Mouse (Mus musculus) ovary, adult 18-20 months (tissue): Measurements from ENCODE around the gene Nkg7.

ENCODE experiments used
- DNase-seq: peaks from one replicate; pipeline ENCODE4 v3.0.0; 2022; ENCODE audit warnings: low spot score, mixed read lengths

The Nkg7 gene

DNA sequence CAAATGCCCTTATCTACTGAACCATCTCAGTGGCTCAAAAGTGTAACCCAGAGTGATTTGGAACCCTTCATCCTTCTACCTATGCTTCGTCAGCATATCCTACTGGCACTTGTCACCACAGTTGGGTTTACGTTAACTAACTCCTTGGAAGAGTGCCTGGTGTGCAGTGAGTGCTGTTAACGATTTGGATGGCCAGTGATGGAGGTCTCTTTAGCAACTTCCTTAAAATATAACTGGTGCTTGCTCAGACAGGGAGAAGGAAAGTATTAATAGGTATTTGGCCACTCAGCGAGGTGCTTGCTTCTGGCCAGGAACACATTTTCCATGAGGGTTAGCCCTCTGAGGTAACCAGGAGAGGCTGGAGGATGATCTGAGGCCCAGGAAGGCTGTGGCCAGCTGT lies 10.9 kb downstream of the Nkg7 start:
- no peak for DNase-seq

GRCm38 (mm10) chr7:43448246-43448645 lies 11.4 kb downstream of the Nkg7 start:
- no peak for DNase-seq

DNA sequence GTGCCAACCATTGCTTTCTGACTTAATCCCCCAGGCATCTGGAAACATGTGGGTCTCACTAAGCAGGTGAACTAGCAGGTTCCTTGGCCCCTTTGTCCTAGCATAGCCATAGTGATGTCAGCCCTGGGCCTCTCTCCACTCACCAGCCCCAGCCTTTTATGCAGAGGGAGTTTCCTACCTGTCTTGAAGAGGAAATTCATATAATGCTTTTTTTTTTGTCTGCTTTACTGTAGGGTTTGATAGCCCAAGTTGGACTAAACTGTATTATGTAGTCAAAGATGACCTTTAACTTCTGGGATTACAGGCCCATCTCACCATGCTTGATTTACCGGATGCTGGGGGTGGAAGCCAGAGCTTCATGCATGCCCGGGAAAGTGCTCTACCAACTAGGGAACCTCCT lies 12.9 kb downstream of the Nkg7 start:
- DNase-seq, result no peak

DNA sequence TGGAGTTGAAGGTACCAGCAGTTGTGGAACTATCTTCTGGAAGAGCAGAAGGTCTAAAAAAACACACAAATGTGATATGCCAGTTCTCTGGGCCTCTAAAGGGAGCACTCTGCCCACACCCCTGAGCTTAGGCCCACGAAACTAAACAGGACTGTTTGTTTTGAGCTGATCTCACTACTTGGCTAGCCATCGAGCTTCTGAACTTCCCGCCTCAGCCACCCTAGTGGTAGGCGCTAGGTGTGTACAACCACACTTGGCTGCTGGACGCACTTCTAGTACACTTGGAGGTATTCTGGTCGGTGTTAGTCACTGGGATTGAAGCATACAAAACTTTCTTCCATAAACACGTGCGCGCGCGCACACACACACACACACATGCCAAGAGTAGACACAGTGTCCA lies 14.9 kb downstream of the Nkg7 start:
- DNase-seq, result no peak

GRCm38 (mm10) chr7:43452609-43453008 lies 15.7 kb downstream of the Nkg7 start:
- no peak for DNase-seq

DNA sequence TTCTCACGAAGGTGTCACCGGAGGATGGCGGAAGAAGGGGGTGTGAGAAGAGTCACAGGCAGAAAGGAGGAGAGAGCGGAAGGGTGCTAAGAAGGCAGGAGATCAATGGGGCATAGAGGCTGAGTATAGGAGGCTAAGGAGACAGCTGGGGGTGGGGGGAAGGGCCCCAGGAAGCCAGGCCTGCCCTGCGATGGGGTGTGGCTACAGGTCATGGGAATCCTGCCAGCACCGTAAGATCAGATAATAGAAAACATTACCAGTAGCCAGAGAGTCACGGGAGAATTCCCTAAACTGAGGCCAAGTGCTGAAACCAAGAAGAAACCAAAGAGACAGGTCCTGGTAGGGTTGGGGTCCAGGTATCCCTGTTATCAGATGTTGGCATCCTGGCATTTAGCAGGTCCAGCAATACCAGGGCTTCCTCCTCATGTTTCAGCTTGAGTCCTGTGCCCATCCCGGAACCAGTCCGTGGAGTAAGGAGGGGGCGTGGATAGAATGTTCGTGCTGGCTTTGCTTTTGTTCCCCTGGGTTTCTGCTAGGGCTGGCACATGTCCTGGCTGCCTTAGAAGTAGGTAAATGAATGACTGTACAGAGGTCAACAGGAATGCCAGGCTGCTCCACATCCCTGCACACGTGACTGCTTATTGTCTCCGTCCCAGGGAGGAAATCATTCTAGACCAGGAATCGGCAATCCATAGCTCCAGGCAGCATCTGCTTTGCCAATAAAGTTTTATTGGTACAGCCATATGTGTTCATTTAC lies 16.9 kb downstream of the Nkg7 start:
- DNase-seq, result no peak

- DNase-seq, result no peak
Measured at GRCm38 (mm10) chr7:43454371-43454770, 17.5 kb downstream of the Nkg7 start.

- DNase-seq, result no peak
Measured at GRCm38 (mm10) chr7:43462851-43463250, 26.0 kb downstream of the Nkg7 start, which contains the start of gene Vsig10l. Gene Vsig10l, plus strand, starts transcription at chr7:43463151.

GRCm38 (mm10) chr7:43463976-43464375 lies 27.1 kb downstream of the Nkg7 start:
- DNase-seq, result no peak

DNA sequence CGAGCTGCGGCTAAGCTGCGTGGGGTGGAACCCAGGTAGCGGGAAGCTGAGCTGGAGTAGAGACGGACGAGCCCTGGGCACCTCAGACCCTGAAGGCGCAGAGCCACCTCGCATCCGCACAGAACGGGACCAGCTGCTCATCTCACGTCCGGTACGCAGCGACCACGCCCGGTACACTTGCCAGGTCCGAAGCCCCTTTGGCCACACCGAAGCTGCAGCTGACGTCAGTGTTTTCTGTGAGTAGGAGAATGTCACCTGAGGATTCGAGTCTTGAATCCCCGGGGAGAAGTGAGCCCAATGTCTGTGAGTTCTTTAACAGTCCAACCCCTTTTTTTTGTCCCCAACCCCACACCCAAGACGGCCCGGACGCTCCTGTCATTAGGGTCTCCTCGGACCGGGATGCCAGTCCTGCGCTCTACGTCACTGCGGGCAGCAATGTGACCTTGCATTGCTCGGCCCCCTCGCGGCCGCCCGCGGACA lies 28.0 kb downstream of the Nkg7 start:
- no peak for DNase-seq

DNA sequence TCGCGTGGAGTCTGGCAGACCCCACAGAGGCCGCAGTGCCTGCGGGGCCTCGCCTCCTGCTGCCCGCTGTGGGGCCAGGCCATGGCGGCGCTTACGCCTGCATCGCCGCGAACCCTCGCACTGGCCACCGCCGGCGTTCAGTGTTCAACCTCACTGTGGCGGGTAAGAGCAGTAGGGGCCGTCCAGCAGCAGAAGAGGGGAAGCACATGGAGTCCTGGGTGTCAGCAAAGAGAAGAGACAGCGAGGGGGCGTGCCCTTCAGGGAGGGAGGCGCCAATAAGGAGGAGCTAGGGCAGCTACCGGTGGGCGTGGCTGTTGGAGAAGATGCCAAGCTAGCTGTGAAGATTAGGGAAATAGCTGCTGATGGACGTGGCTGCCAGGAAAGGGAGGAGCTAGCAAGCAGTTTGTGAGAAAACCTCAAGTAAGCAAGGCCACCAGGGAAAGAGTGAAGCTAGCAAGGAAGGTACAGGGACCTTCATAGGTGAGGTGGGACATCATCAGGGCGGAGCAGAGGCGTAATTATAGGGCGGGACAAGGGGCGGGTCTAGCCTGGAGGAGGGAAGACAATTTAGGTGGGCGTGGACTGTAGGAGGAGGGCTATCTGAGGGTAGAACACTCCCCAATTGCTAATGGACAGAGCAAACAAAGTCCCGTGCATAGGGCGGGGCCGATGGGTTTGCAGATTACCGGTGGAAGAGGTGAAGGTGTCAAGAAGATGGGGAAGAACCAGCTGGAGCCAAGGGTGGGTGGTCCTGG lies 28.6 kb downstream of the Nkg7 start:
- DNase-seq, result peak; percentile 83

DNA sequence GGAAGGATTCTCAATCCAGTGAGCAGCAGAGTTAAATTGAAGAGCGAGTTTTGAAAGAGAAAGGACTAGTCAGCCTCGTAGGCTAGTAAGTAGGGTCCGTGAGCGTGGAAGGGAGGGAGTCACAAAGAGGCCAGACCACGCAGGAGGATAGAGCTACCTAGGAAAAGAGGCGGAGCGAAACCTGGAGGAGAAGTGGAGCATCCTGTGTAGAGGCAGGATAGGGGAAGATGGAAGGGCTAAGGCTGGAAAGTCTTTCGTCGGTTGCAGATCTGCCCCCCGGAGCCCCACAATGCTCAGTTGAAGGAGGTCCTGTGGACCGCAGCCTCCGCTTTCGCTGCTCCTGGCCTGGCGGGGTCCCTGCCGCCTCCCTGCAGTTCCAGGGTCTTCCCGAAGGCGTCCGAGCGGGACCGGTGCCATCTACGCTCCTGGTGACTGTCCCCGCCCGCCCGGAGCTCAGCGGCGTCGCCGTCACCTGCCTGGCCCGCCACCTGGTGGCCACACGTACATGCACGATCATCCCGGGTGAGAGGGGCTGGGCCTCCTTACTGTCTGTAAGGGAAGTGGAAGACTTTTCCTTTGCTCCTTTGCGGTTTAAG lies 29.3 kb downstream of the Nkg7 start:
- peak; percentile 52 for DNase-seq

DNA sequence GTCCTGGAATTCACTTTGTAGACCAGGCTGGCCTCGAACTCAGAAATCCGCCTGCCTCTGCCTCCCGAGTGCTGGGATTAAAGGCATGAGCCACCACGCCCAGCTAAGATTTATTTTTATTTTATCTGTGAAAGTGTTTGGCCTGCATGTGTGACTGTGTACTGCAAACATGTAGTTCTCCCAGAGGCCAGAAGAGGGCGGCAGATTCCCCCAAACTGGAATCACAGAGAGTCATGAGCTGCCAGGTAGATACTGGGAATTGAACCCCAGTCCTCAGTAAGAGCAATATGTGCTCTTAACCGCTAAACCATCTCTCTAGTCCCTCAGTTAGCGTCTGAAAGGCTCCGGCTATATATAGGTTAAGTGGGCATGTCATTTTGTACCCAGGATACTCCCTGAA lies 33.5 kb downstream of the Nkg7 start:
- no peak for DNase-seq

DNA sequence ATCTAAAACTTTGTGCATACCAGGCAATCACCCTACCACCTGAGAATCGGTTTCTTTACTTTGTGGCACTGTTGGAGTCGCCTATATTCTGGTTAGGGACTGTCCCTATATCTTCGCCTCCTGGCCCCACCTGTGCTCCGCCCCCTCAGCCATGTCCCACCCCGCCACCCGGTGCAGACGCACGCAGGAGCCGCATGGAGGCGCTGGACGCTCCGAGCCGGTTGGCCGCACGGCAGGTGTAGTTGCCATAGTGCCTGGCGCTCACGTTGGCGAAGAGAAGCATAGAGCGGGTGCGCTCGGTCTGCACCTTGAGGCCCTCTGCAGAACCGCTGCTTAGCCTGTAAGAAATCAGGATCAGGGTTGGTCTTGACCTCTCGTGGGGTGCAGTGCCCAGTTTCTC lies 38.8 kb downstream of the Nkg7 start:
- no peak for DNase-seq

- no peak for DNase-seq
Measured at GRCm38 (mm10) chr7:43476376-43476775, 39.5 kb downstream of the Nkg7 start.

DNA sequence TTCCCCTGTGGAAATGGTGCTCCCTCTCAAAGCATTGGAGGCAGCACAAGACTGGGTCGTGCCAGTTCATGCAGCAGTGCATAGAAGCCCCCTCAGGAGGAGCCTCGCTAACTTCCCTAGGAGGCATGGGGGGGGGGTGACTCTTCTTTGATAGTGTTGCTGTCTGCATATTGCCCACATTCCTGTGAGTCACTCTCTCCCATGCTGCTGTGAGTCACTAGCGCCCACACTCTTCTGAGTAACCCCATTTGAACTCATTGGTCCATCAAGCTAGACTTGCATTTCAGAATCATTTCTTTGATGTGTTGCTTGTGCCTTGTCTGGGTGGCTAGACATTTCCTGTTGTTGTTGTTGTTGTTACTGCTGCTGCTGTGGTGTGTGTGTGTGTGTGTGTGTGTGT lies 44.3 kb downstream of the Nkg7 start:
- no peak for DNase-seq

- DNase-seq, result no peak
Measured at GRCm38 (mm10) chr7:43482090-43482716, 45.3 kb downstream of the Nkg7 start.

DNA sequence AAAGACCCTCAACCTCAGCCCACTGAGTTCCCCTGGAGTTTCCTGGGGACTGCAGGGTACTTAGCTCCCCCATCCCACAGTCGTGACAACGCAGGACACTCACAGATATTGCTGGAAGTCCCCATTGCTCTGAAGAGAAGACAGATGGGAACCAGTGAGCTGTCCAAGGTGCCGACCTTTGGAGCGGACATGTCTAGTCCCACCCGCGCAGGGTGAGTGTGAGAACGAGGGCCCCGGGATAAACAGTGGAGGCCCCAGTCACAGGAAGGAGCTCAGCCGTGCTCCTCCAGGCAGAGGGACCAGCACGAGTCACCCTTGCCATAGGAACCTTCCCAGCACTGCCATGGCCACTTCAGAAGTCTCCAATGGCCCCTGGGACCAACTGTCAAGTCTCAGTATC lies 46.4 kb downstream of the Nkg7 start:
- DNase-seq, result no peak
